Mouse (Mus musculus) midbrain, embryonic 14.5 days (tissue): ENCODE data around the gene Apoa2. TPM values are rescaled to one million over a fixed set of nuclear protein-coding genes. Genes with fewer than 3 reads are reported as not detected.

Experiments
- ATAC-seq: fragments of 200-750 bp; cut with Nextera tagmentation; 2 replicates; pipeline ENCODE4 v1.8.0; 2017; ENCODE audit warnings: moderate number of reproducible peaks, moderate library complexity; ENCODE audit not compliant: low FRiP score, low TSS enrichment
- DNase-seq: peaks from one replicate; pipeline ENCODE4 v3.0.0-alpha.2; 2015
- H3K27ac ChIP-seq: fragments of 300-500 bp; sonication (generic); replicated peaks from 2 replicates; pipeline ENCODE4 v1.5.1; 2014; ENCODE audit warnings: mild to moderate bottlenecking, low read depth, low read length, moderate library complexity
- H3K27me3 ChIP-seq: fragments of 300-500 bp; sonication (generic); 2 replicates; pipeline ENCODE4 v1.6.1; 2014; ENCODE audit warnings: low read length, control low read depth, mixed read lengths; ENCODE audit not compliant: control insufficient read depth, insufficient read depth
- H3K36me3 ChIP-seq: fragments of 300-500 bp; sonication (generic); 2 replicates; pipeline ENCODE4 v1.6.1; 2014; ENCODE audit warnings: low read length, control low read depth; ENCODE audit not compliant: control insufficient read depth, insufficient read depth
- H3K4me1 ChIP-seq: fragments of 300-500 bp; sonication (generic); 2 replicates; pipeline ENCODE4 v1.6.1; 2014; ENCODE audit warnings: mild to moderate bottlenecking, antibody characterized with exemption, low read length, control low read depth; ENCODE audit not compliant: control insufficient read depth, insufficient read depth
- H3K4me2 ChIP-seq: fragments of 300-500 bp; sonication (generic); 2 replicates; pipeline ENCODE4 v1.6.1; 2014; ENCODE audit warnings: mild to moderate bottlenecking, low read length, moderate library complexity
- H3K4me3 ChIP-seq: fragments of 300-500 bp; sonication (generic); replicated peaks from 2 replicates; pipeline ENCODE4 v1.5.1; 2014; ENCODE audit warnings: low read depth, low read length
- H3K9ac ChIP-seq: fragments of 300-500 bp; sonication (generic); replicated peaks from 2 replicates; pipeline ENCODE4 v1.6.1; 2014; ENCODE audit warnings: mild to moderate bottlenecking, low read length, moderate library complexity
- H3K9me3 ChIP-seq: fragments of 300-500 bp; sonication (generic); 2 replicates; pipeline ENCODE4 v1.6.1; 2016; ENCODE audit warnings: low read length, control low read depth, mixed read lengths; ENCODE audit not compliant: control insufficient read depth
- WGBS: fragments of 180-500 bp; shearing (Covaris S2); extraction: QIAGEN DNeasy Blood & Tissue Kit; methylation state at CpG from one replicate; pipeline ENCODE4 v1.1.7; 2014; 5-methylcytosine and 5-hydroxymethylcytosine counted together
- polyA plus RNA-seq: library from polyadenylated mRNA; unstranded; fragments of >200 nt; fragmentation: Nextera tagmentation; extraction: Ambion mirVana; gene quantifications from 2 replicates; pipeline ENCODE4 v1.2.1, GENCODE M21; 2014

The Apoa2 gene
- polyA plus RNA-seq, 1 experiment from 2014 or later = 4.1 TPM

GRCm38 (mm10) chr1:171229750-171230149 lies 4.9 kb downstream of the Apoa2 start:
- H3K4me3 ChIP-seq = no peak overlapping the region
- no peaks in the 10 kb centered on the region for H3K9me3 ChIP-seq
- ATAC-seq (no peak), DNase-seq (no peak)
- H3K9ac ChIP-seq = no peak overlapping the region
- H3K27ac ChIP-seq = no peak overlapping the region
- no peaks in the 10 kb centered on the region for H3K4me1 ChIP-seq
- H3K4me2 ChIP-seq = no peak overlapping the region
- H3K27me3 ChIP-seq = no peaks in the 10 kb centered on the region
- 30% methylated on average over 6 of the region's 6 CpGs for WGBS
- peaks cover 12% of the 10 kb centered on the region for H3K36me3 ChIP-seq

- no peak for DNase-seq
These were observed 5.4 kb downstream of the Apoa2 start for GRCm38 (mm10) chr1:171230215-171230614.

GRCm38 (mm10) chr1:171231844-171232243 lies 7.0 kb downstream of the Apoa2 start:
- Histone ChIP-seq H3K9ac (no peak overlapping the region), H3K27me3 (no peaks in the 10 kb centered on the region), H3K27ac (no peak overlapping the region), H3K36me3 (peaks cover 33% of the 10 kb centered on the region), H3K4me3 (no peak overlapping the region), H3K9me3 (no peaks in the 10 kb centered on the region), H3K4me2 (no peak overlapping the region), H3K4me1 (no peaks in the 10 kb centered on the region)
- WGBS = 76% methylated on average over 4 of the region's 4 CpGs
- ATAC-seq (no peak), DNase-seq (no peak)

More at GRCm38 (mm10) chr1:171230215-171230614, 5.4 kb downstream of the Apoa2 start:
- Histone ChIP-seq H3K27me3 (no peaks in the 10 kb centered on the region), H3K9me3 (no peaks in the 10 kb centered on the region), H3K4me2 (no peak overlapping the region), H3K27ac (no peak overlapping the region), H3K4me1 (no peaks in the 10 kb centered on the region), H3K9ac (no peak overlapping the region), H3K4me3 (no peak overlapping the region), H3K36me3 (peaks cover 17% of the 10 kb centered on the region)
- no peak for ATAC-seq
- WGBS = 65% methylated on average over 3 of the region's 3 CpGs

GRCm38 (mm10) chr1:171232348-171232747 lies 7.5 kb downstream of the Apoa2 start:
- Histone ChIP-seq H3K4me3 (no peak overlapping the region), H3K4me2 (no peak overlapping the region), H3K4me1 (no peaks in the 10 kb centered on the region), H3K36me3 (peaks cover 38% of the 10 kb centered on the region), H3K27ac (no peak overlapping the region), H3K9me3 (no peaks in the 10 kb centered on the region), H3K9ac (no peak overlapping the region), H3K27me3 (no peaks in the 10 kb centered on the region)
- ATAC-seq (no peak), DNase-seq (no peak)
- WGBS = 92% methylated on average over 5 of the region's 5 CpGs

- no peak overlapping the region for H3K9ac ChIP-seq
- 85% methylated on average over 12 of the region's 12 CpGs for WGBS
- no peak for ATAC-seq
These were observed 8.2 kb downstream of the Apoa2 start for GRCm38 (mm10) chr1:171232800-171233730.

GRCm38 (mm10) chr1:171234126-171234525 lies 9.3 kb downstream of the Apoa2 start, which contains the start of gene Fcer1g:
Fcer1g (minus strand) TSS chr1:171234365.
- DNase-seq (no peak), ATAC-seq (no peak)
- H3K9me3 ChIP-seq = no peaks in the 10 kb centered on the region
- no peaks in the 10 kb centered on the region for H3K4me1 ChIP-seq
- H3K9ac ChIP-seq = no peak within 1 kb of the TSS
- no peak within 1 kb of the TSS for H3K4me3 ChIP-seq
- H3K4me2 ChIP-seq = no peak within 1 kb of the TSS
- peaks cover 55% of the 10 kb centered on the region for H3K36me3 ChIP-seq
- 92% methylated on average over 14 of the region's 14 CpGs for WGBS
- no peak within 1 kb of the TSS for H3K27ac ChIP-seq
- H3K27me3 ChIP-seq = no peaks in the 10 kb centered on the region

More at GRCm38 (mm10) chr1:171232800-171233730, 8.2 kb downstream of the Apoa2 start:
- peaks cover 45% of the 10 kb centered on the region for H3K36me3 ChIP-seq
- H3K4me1 ChIP-seq = no peaks in the 10 kb centered on the region
- H3K9me3 ChIP-seq = no peaks in the 10 kb centered on the region
- H3K4me3 ChIP-seq = no peak overlapping the region
- no peak for DNase-seq
- H3K4me2 ChIP-seq = no peak overlapping the region
- H3K27ac ChIP-seq = no peak overlapping the region
- H3K27me3 ChIP-seq = no peaks in the 10 kb centered on the region

GRCm38 (mm10) chr1:171234538-171234937 lies 9.7 kb downstream of the Apoa2 start:
- ATAC-seq (no peak), DNase-seq (no peak)
- Histone ChIP-seq H3K36me3 (peaks cover 59% of the 10 kb centered on the region), H3K27me3 (no peaks in the 10 kb centered on the region), H3K4me2 (no peak overlapping the region), H3K4me3 (no peak overlapping the region), H3K9ac (no peak overlapping the region), H3K27ac (no peak overlapping the region), H3K9me3 (no peaks in the 10 kb centered on the region), H3K4me1 (no peaks in the 10 kb centered on the region)
- 95% methylated on average over 4 of the region's 4 CpGs for WGBS

GRCm38 (mm10) chr1:171235791-171236190 lies 10.9 kb downstream of the Apoa2 start:
- 90% methylated on average over 4 of the region's 4 CpGs for WGBS
- ATAC-seq (no peak), DNase-seq (no peak)
- no peaks in the 10 kb centered on the region for H3K4me1 ChIP-seq
- peaks cover 72% of the 10 kb centered on the region for H3K36me3 ChIP-seq
- H3K4me2 ChIP-seq = no peak overlapping the region
- H3K27me3 ChIP-seq = no peaks in the 10 kb centered on the region
- no peaks in the 10 kb centered on the region for H3K9me3 ChIP-seq
- H3K9ac ChIP-seq = no peak overlapping the region
- H3K4me3 ChIP-seq = no peak overlapping the region
- no peak overlapping the region for H3K27ac ChIP-seq

GRCm38 (mm10) chr1:171237438-171237837 lies 12.6 kb downstream of the Apoa2 start:
- 88% methylated on average over 6 of the region's 6 CpGs for WGBS
- DNase-seq (no peak), ATAC-seq (no peak)
- Histone ChIP-seq H3K9ac (no peak overlapping the region), H3K27me3 (no peaks in the 10 kb centered on the region), H3K27ac (no peak overlapping the region), H3K9me3 (no peaks in the 10 kb centered on the region), H3K36me3 (peaks cover 88% of the 10 kb centered on the region), H3K4me1 (no peaks in the 10 kb centered on the region), H3K4me2 (no peak overlapping the region), H3K4me3 (no peak overlapping the region)
